Mouse (Mus musculus): ENCODE results near the gene Fam173b. TPM values are rescaled to one million over a fixed set of nuclear protein-coding genes. Genes with fewer than 3 reads are reported as not detected.
A peak's percentile ranks its signal among the peaks of the same experiment; 100 is the strongest.

The Fam173b gene
- 8.2 and 8.4 TPM in 2 replicates for polyA plus RNA-seq (2012; rRNA removed)

DNA sequence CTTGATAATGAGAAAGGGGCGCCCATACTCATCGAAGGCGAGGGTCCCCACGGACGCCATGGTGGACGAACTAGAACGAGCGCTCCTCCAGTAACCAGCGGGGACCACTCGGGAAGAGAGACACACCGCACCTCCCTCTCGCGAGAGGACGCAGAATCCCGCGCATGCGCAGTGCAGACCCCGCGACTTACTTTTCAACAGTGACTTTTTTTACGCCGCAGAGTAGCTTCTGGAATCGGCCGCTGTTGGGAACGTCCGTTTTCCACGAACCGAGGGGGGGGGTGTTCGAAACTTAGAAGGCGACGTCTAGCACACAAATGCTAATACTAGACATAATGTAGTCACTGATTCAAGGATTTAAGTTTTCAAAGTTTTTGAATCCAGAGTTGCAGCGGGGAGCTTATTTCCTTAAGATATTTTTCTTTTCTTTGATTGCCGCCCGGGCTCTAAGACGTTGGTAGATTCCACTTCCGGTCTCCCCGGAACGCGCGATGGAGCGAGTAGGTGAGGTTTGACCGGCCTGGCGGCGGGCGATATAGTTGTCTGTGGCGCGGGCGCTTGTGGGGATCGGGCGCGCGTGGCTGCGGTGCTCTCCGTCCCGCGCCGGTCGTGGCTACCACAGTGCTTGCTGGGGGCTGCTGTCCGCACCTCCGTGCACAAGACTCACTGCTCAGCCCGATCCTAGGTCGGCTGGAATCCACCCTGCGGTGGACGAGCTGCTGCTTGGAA lies at the start of gene Fam173b, which contains the start of gene Cct5:
Gene Fam173b (plus strand): TSS at position 207 of the 729 bp plus-strand sequence.
Gene Cct5 (minus strand): TSS at position 159 of the 729 bp plus-strand sequence.
- Histone ChIP-seq H3K4me3 (ENCODE audit: control insufficient read depth, insufficient read depth, low read length) (peak within 1 kb of the TSS; percentile 83), H3K27ac (ENCODE audit: control insufficient read depth, insufficient read depth, low read length) (peak within 1 kb of the TSS; percentile 57), H3K27me3 (ENCODE audit: control insufficient read depth, insufficient read depth, low read length) (no peaks in the 10 kb centered on the region), H3K36me3 (ENCODE audit: control insufficient read depth, insufficient read depth, low read length) (no peaks in the 10 kb centered on the region), H3K4me1 (replicated peaks; ENCODE audit: control insufficient read depth, insufficient read depth, low read length) (peaks cover 12% of the 10 kb centered on the region)
- WGBS, result under 1% methylated on average over 63 of the region's 63 CpGs
- peak; percentile 99 for DNase-seq
- TF ChIP-seq CTCF (IDR thresholded peaks at IDR 0.05; ENCODE audit: borderline replicate concordance, control insufficient read depth, extremely low read depth, insufficient read depth, low read length, poor library complexity), result peak; percentile 34; the same call in 1 of the 2 replicates
- TF ChIP-seq POLR2A (IDR thresholded peaks at IDR 0.05; ENCODE audit: control insufficient read depth, extremely low read depth, insufficient read depth, low read length, poor library complexity), result peak; percentile 64

DNA sequence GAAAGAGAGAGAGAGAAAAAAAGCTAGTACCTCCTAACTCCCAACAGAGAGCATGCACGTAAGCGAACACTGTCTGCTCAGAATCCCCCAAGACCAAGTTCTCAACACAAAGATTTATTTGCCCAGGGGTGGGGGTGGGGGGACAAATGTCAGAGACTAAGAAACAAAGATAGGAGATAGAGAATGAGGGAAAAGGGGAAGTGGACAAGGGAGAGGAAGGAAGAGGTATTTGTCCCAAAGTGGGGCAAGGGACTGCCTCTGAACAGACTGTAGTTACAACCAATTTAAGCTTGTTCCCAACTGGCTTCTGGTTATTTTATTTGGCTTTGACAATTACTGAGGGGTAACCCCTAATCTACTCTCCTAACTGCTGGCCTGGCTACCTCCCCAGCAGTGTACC lies 46.8 kb upstream of the Fam173b start:
- TF ChIP-seq CTCF (IDR thresholded peaks at IDR 0.05; ENCODE audit: borderline replicate concordance, control insufficient read depth, extremely low read depth, insufficient read depth, low read length, poor library complexity) (no peak), POLR2A (IDR thresholded peaks at IDR 0.05; ENCODE audit: control insufficient read depth, extremely low read depth, insufficient read depth, low read length, poor library complexity) (no peak)
- DNase-seq, result no peak
- no peak overlapping the region for H3K4me3 ChIP-seq (ENCODE audit: control insufficient read depth, insufficient read depth, low read length)
- H3K36me3 ChIP-seq (ENCODE audit: control insufficient read depth, insufficient read depth, low read length), result no peaks in the 10 kb centered on the region
- H3K27ac ChIP-seq (ENCODE audit: control insufficient read depth, insufficient read depth, low read length), result no peak overlapping the region
- 83% methylated on average over 2 of the region's 2 CpGs for WGBS
- no peaks in the 10 kb centered on the region for H3K4me1 ChIP-seq (replicated peaks; ENCODE audit: control insufficient read depth, insufficient read depth, low read length)
- no peaks in the 10 kb centered on the region for H3K27me3 ChIP-seq (ENCODE audit: control insufficient read depth, insufficient read depth, low read length)

DNA sequence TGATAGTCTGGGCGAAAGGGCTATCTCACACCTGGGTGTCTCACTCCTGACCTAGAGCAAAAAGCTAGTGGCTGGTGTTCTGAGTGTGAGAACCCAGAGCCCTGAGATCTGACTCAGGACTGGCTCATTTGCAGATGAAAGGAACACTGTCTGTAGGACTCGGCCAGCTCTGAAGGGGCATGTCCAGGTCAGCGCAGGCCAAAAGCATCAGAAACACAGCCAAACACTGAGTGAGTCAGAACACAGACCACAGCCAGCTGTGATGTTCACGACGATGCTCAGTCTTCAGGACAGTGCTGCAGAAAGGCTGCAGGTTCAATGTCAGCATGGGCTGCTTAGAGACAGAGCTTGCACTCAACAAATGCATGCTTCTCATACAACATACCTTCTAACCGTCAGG lies 40.3 kb upstream of the Fam173b start:
- Histone ChIP-seq H3K36me3 (ENCODE audit: control insufficient read depth, insufficient read depth, low read length) (no peaks in the 10 kb centered on the region), H3K4me1 (replicated peaks; ENCODE audit: control insufficient read depth, insufficient read depth, low read length) (no peaks in the 10 kb centered on the region; the same call in 1 of the 2 replicates), H3K4me3 (ENCODE audit: control insufficient read depth, insufficient read depth, low read length) (no peak overlapping the region), H3K27me3 (ENCODE audit: control insufficient read depth, insufficient read depth, low read length) (no peaks in the 10 kb centered on the region), H3K27ac (ENCODE audit: control insufficient read depth, insufficient read depth, low read length) (no peak overlapping the region)
- no peak for DNase-seq
- WGBS, result 96% methylated on average over 6 of the region's 6 CpGs
- no peak for TF ChIP-seq CTCF (IDR thresholded peaks at IDR 0.05; ENCODE audit: borderline replicate concordance, control insufficient read depth, extremely low read depth, insufficient read depth, low read length, poor library complexity)
- TF ChIP-seq POLR2A (IDR thresholded peaks at IDR 0.05; ENCODE audit: control insufficient read depth, extremely low read depth, insufficient read depth, low read length, poor library complexity), result no peak

DNA sequence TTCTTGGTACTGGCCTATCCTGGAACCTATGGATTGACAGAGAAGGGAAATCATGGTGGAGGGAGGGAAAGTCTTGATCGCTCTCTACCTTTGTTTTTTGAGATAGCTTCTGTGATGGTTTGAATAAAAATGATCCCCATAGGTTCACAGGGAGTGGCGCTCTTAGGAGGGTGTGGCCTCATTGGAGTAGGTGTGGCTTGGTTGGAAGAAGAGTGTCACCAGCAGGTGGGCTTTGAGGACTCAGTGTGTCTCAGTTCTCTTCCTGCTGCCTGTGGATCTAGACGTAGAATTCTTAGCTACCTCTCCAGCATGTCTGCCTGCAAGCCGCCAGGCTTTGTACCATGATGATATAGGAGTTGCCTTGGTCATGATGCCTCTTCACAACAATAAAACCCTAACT lies 39.7 kb upstream of the Fam173b start:
- Histone ChIP-seq H3K36me3 (ENCODE audit: control insufficient read depth, insufficient read depth, low read length) (no peaks in the 10 kb centered on the region), H3K4me1 (replicated peaks; ENCODE audit: control insufficient read depth, insufficient read depth, low read length) (no peaks in the 10 kb centered on the region; the same call in 1 of the 2 replicates), H3K4me3 (ENCODE audit: control insufficient read depth, insufficient read depth, low read length) (no peak overlapping the region), H3K27ac (ENCODE audit: control insufficient read depth, insufficient read depth, low read length) (no peak overlapping the region), H3K27me3 (ENCODE audit: control insufficient read depth, insufficient read depth, low read length) (no peaks in the 10 kb centered on the region)
- 95% methylated on average over 4 of the region's 4 CpGs for WGBS
- TF ChIP-seq CTCF (IDR thresholded peaks at IDR 0.05; ENCODE audit: borderline replicate concordance, control insufficient read depth, extremely low read depth, insufficient read depth, low read length, poor library complexity) (no peak), POLR2A (IDR thresholded peaks at IDR 0.05; ENCODE audit: control insufficient read depth, extremely low read depth, insufficient read depth, low read length, poor library complexity) (no peak)
- DNase-seq, result no peak

DNA sequence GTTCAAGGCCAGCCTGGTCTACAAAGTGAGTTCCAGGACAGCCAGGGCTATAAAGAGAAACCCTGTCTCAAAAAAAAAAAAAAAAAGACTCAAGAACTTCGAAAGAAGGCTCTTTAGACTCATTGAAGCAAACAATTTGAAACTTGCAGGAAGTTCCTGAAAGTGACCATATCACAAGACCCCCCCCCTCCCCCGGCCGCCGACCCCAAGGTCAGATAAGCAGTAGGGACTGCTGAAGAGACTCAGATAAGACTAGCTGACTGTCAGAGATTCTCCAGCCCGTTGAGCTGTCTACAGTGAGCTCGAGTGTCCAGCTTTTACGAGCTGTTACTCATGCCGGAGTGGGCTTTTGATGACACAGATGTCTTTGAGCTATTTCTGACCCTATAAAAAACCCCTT lies 38.8 kb upstream of the Fam173b start:
- Histone ChIP-seq H3K4me3 (ENCODE audit: control insufficient read depth, insufficient read depth, low read length) (no peak overlapping the region), H3K27ac (ENCODE audit: control insufficient read depth, insufficient read depth, low read length) (no peak overlapping the region), H3K27me3 (ENCODE audit: control insufficient read depth, insufficient read depth, low read length) (no peaks in the 10 kb centered on the region), H3K4me1 (replicated peaks; ENCODE audit: control insufficient read depth, insufficient read depth, low read length) (no peaks in the 10 kb centered on the region; the same call in 1 of the 2 replicates), H3K36me3 (ENCODE audit: control insufficient read depth, insufficient read depth, low read length) (no peaks in the 10 kb centered on the region)
- 89% methylated on average over 8 of the region's 8 CpGs for WGBS
- no peak for DNase-seq
- no peak for TF ChIP-seq CTCF (IDR thresholded peaks at IDR 0.05; ENCODE audit: borderline replicate concordance, control insufficient read depth, extremely low read depth, insufficient read depth, low read length, poor library complexity)
- no peak for TF ChIP-seq POLR2A (IDR thresholded peaks at IDR 0.05; ENCODE audit: control insufficient read depth, extremely low read depth, insufficient read depth, low read length, poor library complexity)

DNA sequence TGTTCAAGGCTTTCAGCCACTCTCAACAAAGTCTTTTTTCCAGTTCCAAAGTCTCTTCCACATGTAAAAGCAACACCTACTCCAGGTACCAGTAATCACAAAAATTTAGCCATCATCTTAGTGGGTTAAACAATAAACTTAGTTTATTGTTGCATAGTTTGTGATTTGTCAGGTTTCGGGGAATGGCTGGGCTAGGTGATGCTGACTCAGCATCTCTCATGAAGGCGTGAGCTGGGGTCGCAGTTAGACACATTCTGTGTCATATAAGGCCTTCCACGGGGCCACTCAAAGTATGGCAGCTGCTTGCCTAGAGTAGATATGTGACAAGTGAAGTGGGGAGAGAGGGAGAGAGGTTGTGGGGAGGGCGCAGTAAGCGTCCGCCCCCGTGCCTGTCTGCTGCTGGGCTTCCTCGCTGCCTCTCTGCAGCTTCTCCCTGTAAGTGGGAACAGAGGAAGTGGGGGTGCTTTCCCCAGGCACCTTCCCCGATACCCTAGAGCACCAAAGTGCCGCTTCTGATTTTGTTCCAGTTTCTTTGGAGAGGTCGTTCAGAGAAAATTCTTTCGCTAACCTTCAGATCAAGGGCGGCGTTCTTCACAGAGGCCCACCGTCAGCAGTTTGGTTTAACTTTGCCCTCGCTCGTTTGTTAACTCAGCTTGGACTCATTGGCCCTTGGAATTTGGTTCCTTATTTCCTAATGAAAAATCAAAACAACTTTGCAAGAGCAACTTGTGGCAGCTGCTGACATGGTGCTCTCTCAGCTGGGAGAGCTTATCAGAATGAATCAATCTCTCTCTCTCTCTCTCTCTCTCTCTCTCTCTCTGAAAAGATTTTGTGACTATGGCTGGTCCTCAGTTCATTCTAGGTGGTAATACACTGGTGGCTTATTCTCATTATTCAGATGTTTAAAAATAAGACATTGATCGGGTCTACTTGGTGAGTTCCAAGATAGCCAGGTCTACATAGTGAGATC lies 37.8 kb upstream of the Fam173b start:
- WGBS, result 61% methylated on average over 19 of the region's 19 CpGs
- TF ChIP-seq CTCF (IDR thresholded peaks at IDR 0.05; ENCODE audit: borderline replicate concordance, control insufficient read depth, extremely low read depth, insufficient read depth, low read length, poor library complexity) (no peak), POLR2A (IDR thresholded peaks at IDR 0.05; ENCODE audit: control insufficient read depth, extremely low read depth, insufficient read depth, low read length, poor library complexity) (no peak)
- no peak overlapping the region for H3K27ac ChIP-seq (ENCODE audit: control insufficient read depth, insufficient read depth, low read length)
- H3K4me1 ChIP-seq (replicated peaks; ENCODE audit: control insufficient read depth, insufficient read depth, low read length), result no peaks in the 10 kb centered on the region; the same call in 1 of the 2 replicates
- no peaks in the 10 kb centered on the region for H3K36me3 ChIP-seq (ENCODE audit: control insufficient read depth, insufficient read depth, low read length)
- no peak for DNase-seq
- H3K4me3 ChIP-seq (ENCODE audit: control insufficient read depth, insufficient read depth, low read length), result no peak overlapping the region
- no peaks in the 10 kb centered on the region for H3K27me3 ChIP-seq (ENCODE audit: control insufficient read depth, insufficient read depth, low read length)

All from thymus, adult 2 months (tissue).